Mouse (Mus musculus) stomach, postnatal 0 days (tissue): ENCODE measurements around the gene St6galnac5.

Experiments used
- CTCF ChIP-seq: IDR thresholded peaks from 2 replicates; pipeline ENCODE4 v1.5.1; 2016; ENCODE audit warnings: antibody characterized with exemption, low read depth, mild to moderate bottlenecking, moderate library complexity
- EP300 ChIP-seq: optimal IDR thresholded peaks from 2 replicates; pipeline ENCODE3; 2016; ENCODE audit warnings: antibody characterized with exemption

DNA sequence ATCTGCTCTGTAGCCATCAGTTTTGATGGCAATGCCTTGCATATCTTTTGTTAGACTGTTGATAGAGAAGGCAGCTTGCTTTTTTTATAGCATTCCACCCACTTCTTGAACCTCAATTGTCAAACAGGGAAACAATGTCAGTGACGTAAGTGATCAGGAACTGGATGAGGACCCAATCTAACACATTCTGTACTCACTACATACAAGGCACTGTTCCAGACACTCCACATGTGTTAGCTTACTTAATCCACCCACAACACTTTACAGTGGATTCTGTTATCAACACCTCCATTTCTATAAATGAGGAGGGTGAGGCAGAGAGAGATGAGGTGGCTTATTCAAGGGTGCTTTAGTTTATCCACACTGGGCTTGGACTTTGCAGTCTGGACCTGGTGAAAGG, 144.1 kb downstream of the St6galnac5 start:
- TF ChIP-seq CTCF (no peak), EP300 (no peak)
